In genomic region chr17:29490713-29491581, GRCm38 (mm10) we compare ENCODE assay signal across 8 mouse cellular contexts. TPM values are rescaled to one million over a fixed set of nuclear protein-coding genes. Genes with fewer than 3 reads are reported as not detected.
DNase-seq lines count a peak whose midpoint lies in the region; ATAC-seq lines count a peak whose summit lies in the region.

Gene Pim1 (plus strand): TSS chr17:29490753.

- under 1% methylated on average over 64 of the region's 99 CpGs for WGBS in kidney, embryonic 16.5 days
- WGBS in forebrain, embryonic 12.5 days, result under 1% methylated on average over 82 of the region's 99 CpGs
- under 1% methylated on average over 98 of the region's 99 CpGs for WGBS in liver, embryonic 12.5 days (ENCODE audit: insufficient replicate concordance)

- ATAC-seq in kidney, embryonic 16.5 days (ENCODE audit: low FRiP score, low TSS enrichment), result peak; percentile 79
- no peak; the same call in none of the 2 replicates for ATAC-seq in forebrain, embryonic 12.5 days (ENCODE audit: low FRiP score)
- peak in 1 of 2 experiments; percentile 16; a peak in 2 of 4 replicates for ATAC-seq in hematopoietic stem cell, adult 5-6 weeks (replicated peaks in 1 of 2; ENCODE audit: insufficient read depth in 1 of 2, low FRiP score in 2 of 2, low TSS enrichment in 1 of 2, low read depth in 1 of 2, poor library complexity in 2 of 2, severe bottlenecking in 2 of 2)
- ATAC-seq in liver, embryonic 12.5 days, result peak; percentile 36

- H3K9me3 ChIP-seq in kidney, embryonic 16.5 days (ENCODE audit: low read length), result no peaks in the 10 kb centered on the region
- H3K9me3 ChIP-seq in forebrain, embryonic 12.5 days, result no peaks in the 10 kb centered on the region
- no peaks in the 10 kb centered on the region for H3K9me3 ChIP-seq in liver, embryonic 12.5 days (replicated peaks)

- DNase-seq in kidney, postnatal 14 days, result no peak
- peak; percentile 71 for DNase-seq in T-cell, adult 2 months (ENCODE audit: low spot score)
- DNase-seq in naive thymus-derived CD4-positive, alpha-beta T cell, adult 2 months (ENCODE audit: low read depth), result peak; percentile 79
- no peak for DNase-seq in layer of hippocampus, postnatal 14 days (ENCODE audit: low spot score in 2 of 2)

- H3K27me3 ChIP-seq in kidney, embryonic 16.5 days (ENCODE audit: insufficient read depth, low read length), result no peaks in the 10 kb centered on the region
- H3K27me3 ChIP-seq in forebrain, embryonic 12.5 days, result no peaks in the 10 kb centered on the region
- H3K27me3 ChIP-seq in liver, embryonic 12.5 days (replicated peaks), result no peaks in the 10 kb centered on the region

- peaks cover 12% of the 10 kb centered on the region; the same call in 1 of the 2 replicates for H3K36me3 ChIP-seq in kidney, embryonic 16.5 days (ENCODE audit: insufficient read depth, low read length)
- peaks cover 14% of the 10 kb centered on the region for H3K36me3 ChIP-seq in forebrain, embryonic 12.5 days (replicated peaks)
- H3K36me3 ChIP-seq in liver, embryonic 12.5 days, result peaks cover 49% of the 10 kb centered on the region

- peak within 1 kb of the TSS; percentile 91 for H3K9ac ChIP-seq in kidney, embryonic 16.5 days (replicated peaks; ENCODE audit: low read length)
- H3K9ac ChIP-seq in forebrain, embryonic 12.5 days, result peak within 1 kb of the TSS; percentile 95
- peak within 1 kb of the TSS; percentile 100 for H3K9ac ChIP-seq in liver, embryonic 12.5 days

- H3K4me2 ChIP-seq in kidney, embryonic 16.5 days (replicated peaks; ENCODE audit: low read depth, low read length), result peak within 1 kb of the TSS; percentile 84
- peak within 1 kb of the TSS; percentile 84 for H3K4me2 ChIP-seq in forebrain, embryonic 12.5 days
- peak within 1 kb of the TSS; percentile 92 for H3K4me2 ChIP-seq in liver, embryonic 12.5 days

- H3K4me1 ChIP-seq in kidney, embryonic 16.5 days (ENCODE audit: insufficient read depth, low read length), result peaks cover 18% of the 10 kb centered on the region
- peaks cover 38% of the 10 kb centered on the region for H3K4me1 ChIP-seq in forebrain, embryonic 12.5 days
- H3K4me1 ChIP-seq in liver, embryonic 12.5 days, result peaks cover 59% of the 10 kb centered on the region

- peak within 1 kb of the TSS; percentile 98 for H3K4me3 ChIP-seq in kidney, embryonic 16.5 days (ENCODE audit: low read length)
- H3K4me3 ChIP-seq in forebrain, embryonic 12.5 days (replicated peaks), result peak within 1 kb of the TSS; percentile 90
- peak within 1 kb of the TSS; percentile 100 for H3K4me3 ChIP-seq in liver, embryonic 12.5 days

- peak within 1 kb of the TSS; percentile 91 for H3K27ac ChIP-seq in kidney, embryonic 16.5 days (ENCODE audit: low read length)
- H3K27ac ChIP-seq in forebrain, embryonic 12.5 days, result peak within 1 kb of the TSS; percentile 96
- peak within 1 kb of the TSS; percentile 100 for H3K27ac ChIP-seq in liver, embryonic 12.5 days

RNA-seq across cellular contexts. Expression of gene Pim1, which starts in this region (rescaled TPM):
- 12.5 and 14.5 TPM in 2 replicates for polyA plus RNA-seq in kidney, embryonic 16.5 days (2015; fragmentation: Nextera tagmentation; extraction: Ambion mirVana)
- polyA plus RNA-seq in forebrain, embryonic 12.5 days (2016; fragmentation: Nextera tagmentation; extraction: Ambion mirVana), result 18.9 and 22.6 TPM in 2 replicates
- 426 and 588 TPM in 2 replicates for total RNA-seq in hematopoietic stem cell, adult 5-6 weeks (2017)
- 112 and 114 TPM in 2 replicates for polyA plus RNA-seq in liver, embryonic 12.5 days (2016; fragmentation: Nextera tagmentation; extraction: Ambion mirVana)
- total RNA-seq in layer of hippocampus, postnatal 14 days (2021), result 1 to 10 TPM; 3.1 to 6.0 TPM

Comparison
In these comparisons a context has a peak if more than half of its experiments do, and no peak if none do; other contexts are left out.
1. RNA of gene Pim1 (total RNA-seq): 426 to 588 TPM in hematopoietic stem cell, adult 5-6 weeks; 3.1 to 6.0 TPM in layer of hippocampus, postnatal 14 days; every median in the first group is over 10 times any median in the second.
2. DNase-seq: peak in T-cell, adult 2 months (single experiment) and naive thymus-derived CD4-positive, alpha-beta T cell, adult 2 months (single experiment); none in kidney, postnatal 14 days (single experiment) and layer of hippocampus, postnatal 14 days (0 of 2).
3. Peak in every context shown above with its lines, with median percentiles within 50 percentile points of each other: H3K27ac ChIP-seq, H3K4me2 ChIP-seq, H3K4me3 ChIP-seq and H3K9ac ChIP-seq.